Mouse (Mus musculus): Measurements from ENCODE around the gene Atxn7l2. TPM values are rescaled to one million over a fixed set of nuclear protein-coding genes. Genes with fewer than 3 reads are reported as not detected.
"Not testable (repeated sequence)": the region's sequence is repeated elsewhere in the genome, so short reads cannot be mapped to it uniquely, and the experiment has no call there.

The Atxn7l2 gene
- total RNA-seq (2021): 12.8 and 15.1 TPM in 2 replicates
- long read RNA-seq, partial matches to known transcripts: 6 of 8 reads
- long read RNA-seq, other reads (novel, unspliced or antisense): 0 of 8 reads

DNA sequence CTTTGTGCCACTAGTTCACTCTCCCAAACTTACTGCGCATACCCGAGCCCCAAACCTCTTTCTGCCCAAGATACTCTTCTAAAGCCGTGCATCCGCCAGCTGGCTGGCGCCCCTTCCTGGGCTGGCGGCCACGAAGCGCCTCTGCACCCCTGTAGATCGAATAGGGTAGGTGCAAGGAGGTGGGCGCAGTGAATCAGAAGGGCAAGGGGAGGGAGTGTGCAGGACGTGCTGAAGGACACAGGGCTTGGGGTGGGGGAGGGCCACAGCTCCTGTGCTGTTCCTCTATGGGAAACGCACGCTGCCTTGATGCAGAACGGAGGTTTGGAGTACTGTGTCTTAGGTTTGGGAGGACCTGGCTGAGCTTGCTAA is at the start of gene Atxn7l2:
TSS of gene Atxn7l2 (minus strand) at position 164 of the 369 bp plus-strand sequence.
- peak; percentile 60 for DNase-seq

DNA sequence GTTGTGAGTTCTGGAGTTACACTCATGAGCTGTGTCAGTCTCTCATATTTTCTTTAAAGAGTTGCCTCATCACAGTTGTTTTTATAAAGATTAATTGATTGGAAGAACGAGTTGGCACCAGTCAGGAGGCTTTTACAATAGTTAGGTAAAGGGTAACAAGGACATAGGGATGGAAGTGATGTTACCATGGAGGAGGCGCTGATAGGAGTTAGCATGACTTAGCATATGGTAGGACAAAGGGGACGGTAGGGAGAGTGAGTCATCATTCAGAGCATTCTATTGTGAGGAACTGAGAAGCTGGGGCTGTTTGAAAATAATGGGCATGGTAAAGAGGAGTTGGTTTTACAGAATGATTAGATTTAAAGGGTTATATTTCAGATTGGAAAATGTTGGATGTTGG is 48.6 kb upstream of the Atxn7l2 start:
- DNase-seq: no peak

DNA sequence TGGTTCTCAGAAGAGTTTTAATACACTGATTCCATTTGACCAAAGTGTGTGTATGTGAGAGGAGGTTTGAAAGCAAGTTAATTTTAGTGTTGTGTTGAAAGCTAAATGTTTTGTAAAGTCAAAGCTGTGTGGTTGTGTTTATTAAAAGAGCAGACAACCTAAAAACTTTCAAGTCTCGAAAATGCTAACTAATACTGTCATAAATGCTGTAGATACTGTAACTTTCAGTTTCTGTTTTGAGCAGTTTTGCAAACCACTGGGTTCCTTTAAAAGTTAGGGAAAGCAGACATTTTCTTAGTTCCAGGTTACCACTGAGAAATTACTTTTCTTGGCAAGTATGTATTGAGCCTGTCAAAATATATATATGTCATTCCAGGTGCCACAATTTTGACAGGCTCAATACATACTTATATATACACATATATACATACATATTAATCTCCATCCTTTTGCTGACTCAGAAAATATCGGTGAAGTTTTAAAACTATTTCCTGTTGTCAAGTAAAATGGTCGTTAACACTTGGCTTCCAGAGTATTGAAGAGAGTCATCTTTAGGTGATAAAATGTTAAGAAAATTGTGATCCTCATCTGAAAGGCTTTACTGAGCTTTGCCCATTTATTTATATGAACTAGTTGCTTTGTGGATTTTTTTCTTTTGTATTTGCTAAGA is 47.2 kb upstream of the Atxn7l2 start:
- DNase-seq: no peak

DNA sequence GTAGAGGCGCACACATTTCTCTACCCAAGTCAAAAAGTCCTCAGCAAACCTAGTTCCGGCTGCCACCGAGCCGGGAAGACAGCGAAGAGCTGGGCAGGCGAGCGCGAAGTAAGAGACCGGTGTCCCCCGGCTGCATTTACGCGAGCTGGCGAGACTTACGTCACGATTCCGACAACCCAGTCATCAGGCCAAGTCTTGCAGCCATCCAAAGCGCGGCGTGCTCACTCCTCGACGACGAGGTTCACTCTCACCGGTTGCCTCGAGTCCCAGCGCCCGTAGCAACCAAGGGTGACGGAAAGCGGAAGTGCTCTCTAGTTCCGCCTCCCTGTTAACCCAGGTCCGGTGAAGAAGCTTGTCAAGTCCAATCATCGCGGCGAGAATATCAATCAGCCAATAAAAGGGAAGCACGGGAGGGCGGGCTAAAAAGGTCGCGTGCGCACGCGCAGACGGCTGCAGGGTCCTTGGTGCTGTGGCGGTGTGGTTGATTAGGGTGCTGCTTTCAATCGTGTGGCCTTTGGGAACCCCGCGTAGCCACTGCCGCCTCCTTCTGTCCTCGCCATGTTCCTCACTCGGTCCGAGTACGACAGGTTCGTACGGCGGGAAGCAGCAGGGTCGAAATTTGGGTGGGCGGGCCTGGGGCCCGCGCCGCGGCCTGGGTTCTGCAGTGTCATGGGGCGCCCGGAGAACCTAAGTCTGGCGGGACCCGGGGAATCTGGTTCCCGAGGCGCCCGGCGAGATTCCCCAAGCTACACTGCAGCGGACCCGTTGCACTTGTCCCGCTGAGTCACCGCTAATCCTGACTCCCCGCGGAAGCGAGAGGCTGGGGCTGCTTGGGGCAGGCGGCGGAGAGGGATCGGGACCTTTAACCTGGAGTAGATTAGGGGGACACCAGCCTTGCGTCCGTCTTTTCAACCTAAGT is 46.2 kb upstream of the Atxn7l2 start, which contains the start of gene Psma5:
TSS of gene Psma5 (plus strand) at position 208 of the 919 bp plus-strand sequence.
- peak; percentile 94 for DNase-seq

DNA sequence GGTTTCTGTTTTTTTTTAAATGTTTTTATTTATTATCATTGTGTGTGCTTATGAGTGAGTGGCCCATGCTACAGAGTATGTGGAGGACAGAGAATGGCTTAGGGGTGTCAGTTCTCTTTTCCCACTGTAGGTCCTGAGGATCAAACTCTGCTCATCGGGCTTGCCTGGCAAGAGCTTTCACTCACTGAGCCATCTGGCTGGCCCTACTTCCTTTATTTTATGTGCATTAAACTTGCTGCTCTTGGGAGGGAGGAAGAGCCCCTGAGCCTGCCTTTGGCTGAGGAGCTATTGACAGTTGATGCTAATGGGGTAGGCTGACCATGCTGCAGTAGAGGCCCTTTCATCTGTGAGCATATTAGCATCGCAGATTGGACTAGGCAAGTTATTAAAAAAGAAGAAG is 36.1 kb upstream of the Atxn7l2 start:
- no peak for DNase-seq

DNA sequence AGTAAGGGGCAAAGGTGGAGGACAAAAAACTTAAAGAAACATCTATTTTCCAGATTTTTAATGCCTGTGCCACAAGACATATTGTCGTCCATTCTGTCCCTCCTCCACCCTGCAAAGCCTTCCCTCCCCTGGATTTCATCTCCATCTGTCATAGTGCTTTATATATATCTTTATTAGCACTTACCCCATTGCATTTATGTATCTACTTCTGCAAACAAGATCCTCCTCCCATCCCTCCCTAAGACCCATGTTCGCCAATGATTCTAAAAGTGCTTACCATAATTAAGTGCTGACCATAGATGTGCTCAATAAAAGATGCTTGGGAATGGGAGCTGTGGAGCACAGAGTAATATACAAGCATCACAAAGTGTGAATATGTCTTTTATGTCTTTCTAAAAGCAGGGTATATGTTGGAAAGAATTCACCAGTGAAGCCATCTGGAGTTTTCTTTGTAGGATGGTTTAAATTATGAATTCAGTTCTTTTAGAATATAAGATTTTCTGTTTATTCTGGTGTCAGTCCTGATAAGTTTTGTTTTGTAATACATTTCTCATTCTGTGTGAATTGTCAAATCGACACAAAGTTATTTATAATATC is 30.6 kb upstream of the Atxn7l2 start:
- DNase-seq: no peak

DNA sequence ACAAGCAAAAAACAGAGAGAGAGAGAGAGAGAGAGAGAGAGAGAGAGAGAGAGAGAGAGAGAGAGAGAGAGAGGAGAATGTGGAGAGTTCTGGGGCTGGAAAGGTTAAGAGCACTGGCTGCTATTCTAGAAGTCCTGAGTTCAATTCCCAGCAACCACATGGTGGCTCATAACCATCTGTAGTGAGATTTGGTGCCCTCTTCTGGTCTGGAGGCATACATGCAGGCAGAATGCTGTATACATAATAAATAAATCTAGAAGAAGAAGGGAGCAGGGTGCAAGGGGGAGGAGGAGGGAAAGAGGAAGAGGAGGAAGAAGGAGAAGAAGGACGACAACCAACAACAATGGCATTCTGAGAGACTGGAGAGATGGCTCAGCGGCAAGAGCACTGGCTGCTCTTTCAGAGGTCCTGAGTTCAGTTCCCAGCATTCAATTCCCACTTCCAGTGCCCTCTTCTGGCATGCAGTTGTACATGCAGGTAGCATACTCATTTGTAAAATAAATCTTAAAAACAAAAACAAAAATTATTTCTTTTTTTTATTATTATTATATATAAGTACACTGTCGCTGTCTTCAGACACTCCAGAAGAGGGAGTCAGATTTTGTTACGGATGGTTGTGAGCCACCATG is 26.9 kb upstream of the Atxn7l2 start:
- DNase-seq: not testable (repeated sequence)

DNA sequence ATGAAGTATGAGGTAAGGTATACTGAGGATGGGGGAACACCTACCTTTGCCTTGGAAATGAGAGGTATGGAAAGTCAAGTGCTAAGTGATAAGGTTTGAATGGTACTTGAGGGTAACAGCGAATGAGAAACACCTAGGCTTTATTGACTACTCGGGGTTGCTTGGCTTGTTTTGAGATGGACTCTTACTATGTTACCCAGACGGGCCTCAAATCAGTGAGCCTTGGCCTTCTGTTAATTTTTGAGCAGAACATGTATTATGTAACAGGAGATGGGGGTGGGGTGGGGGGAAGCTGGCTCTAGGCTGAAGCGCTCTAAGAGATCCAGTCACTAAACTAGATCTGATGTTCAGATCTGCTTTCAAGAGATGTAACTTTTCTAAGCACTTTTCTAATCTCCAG is 20.9 kb upstream of the Atxn7l2 start:
- DNase-seq: no peak

DNA sequence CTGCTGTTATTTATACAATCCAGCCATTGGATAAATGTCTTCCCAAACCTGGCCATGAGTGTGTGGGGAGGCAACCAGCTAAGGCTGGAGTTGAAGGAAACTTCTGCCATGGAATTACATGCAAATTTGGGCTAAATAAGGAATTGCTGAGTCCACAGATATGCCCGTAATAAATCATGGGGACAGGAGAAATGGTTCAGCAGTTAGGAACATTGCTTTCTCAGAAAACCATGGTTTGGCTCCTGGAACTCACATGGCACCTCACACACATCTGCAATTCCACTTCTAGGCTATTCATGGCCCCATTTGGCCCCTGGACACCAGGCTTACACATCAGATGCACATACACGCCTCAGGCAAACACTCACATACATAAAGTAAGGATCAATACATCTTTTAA is 16.8 kb upstream of the Atxn7l2 start:
- no peak for DNase-seq

DNA sequence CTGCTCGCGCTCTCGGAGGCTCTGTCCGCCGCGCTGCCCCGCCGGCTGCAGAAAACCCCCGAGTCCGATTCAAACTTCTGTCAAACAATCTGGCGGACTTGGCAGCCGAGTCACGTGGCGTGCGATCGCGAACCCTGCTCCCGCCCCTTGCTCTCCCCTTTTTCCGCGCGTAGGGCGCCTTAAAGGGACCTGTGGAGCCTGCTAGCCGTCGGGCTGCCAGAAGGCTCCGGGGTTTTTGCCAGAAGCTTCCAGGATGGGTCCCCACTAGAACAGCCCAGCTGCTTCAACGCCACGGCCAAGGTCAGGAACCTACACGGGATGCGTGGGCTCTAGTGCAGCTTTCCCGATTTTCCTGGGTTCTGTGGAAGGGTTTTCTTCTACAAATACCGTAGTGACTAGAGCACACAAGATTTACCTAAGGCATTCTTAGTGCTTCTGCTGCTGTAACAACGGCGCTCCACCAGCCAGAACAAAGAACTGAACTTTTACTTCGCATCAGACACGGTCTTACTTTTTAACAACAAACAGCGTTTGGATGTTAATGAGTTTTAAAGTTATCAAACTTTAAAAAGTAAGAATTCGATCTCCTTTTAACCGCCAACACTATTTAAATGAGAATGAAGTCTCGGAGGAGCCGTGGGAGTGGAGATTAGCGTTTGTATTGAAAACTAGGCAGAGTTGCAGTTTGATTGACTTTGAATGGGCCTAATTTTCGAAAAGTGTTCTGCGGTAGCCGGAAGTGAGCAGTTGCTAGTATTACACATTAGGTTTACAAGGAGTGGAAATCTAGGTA is 16.0 kb upstream of the Atxn7l2 start, which contains the start of gene Sypl2:
TSS of gene Sypl2 (minus strand) at position 91 of the 793 bp plus-strand sequence.
- DNase-seq: peak; percentile 59

DNA sequence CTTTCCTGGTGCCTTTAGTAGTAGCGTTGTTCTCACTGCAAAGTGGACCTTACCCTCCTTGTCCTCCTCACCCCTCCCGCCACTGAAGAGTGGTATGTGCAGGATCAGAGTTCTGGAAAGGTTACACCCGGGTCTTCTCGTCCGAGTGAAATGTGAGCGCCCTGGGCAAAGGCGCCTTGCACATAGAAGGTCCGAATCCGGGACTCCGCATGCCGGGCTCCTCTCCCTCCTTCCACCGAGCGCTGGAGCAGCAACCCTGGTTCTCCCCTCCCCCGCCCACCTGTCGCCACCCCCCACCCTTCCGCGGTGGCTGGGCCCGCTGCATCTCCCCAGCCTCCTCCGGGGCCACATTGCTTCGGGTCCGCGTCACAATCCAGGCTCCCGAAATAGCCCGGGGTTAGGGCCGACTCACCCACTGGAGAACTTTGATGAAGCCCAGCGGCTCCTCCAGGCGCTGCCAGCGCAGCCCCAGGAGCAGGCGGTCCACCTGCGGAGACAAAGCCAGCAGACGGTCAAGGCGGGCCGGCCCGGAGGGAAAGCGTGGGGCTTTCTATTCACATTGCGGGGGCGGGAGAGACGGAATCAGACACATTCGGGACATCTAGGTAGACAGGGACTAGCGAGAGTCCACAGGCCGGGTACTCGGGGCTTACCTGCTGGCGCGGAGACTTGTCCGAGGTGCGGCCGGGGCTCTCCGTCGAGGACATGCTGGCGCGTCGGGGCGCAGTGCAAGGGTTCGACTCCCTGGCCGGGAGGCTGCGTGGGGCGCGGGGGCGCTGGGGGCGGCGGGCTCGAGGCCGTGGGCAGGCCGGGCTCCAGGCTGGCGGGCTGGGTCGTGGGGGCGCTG is 15.2 kb upstream of the Atxn7l2 start:
- DNase-seq: peak; percentile 12

DNA sequence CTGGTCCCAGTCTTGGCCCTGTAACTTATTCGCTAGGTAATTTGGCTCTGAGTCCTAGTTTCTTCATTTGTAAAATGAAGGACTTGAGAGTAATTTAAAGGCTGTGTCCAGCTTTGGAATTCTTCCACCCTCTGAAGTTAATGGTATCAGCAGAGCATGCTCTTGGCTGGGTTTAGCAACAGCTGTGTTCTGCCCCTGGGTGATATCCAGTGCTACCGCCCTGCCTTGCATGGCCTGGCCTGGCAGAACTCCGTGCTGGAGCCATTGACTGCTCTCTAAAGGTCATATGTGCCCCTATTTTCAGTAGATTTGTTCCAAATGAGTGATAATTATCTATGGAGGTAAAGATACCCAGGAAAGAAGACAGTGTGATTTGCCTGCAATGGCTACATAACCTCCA is 9.9 kb upstream of the Atxn7l2 start:
- DNase-seq: no peak

DNA sequence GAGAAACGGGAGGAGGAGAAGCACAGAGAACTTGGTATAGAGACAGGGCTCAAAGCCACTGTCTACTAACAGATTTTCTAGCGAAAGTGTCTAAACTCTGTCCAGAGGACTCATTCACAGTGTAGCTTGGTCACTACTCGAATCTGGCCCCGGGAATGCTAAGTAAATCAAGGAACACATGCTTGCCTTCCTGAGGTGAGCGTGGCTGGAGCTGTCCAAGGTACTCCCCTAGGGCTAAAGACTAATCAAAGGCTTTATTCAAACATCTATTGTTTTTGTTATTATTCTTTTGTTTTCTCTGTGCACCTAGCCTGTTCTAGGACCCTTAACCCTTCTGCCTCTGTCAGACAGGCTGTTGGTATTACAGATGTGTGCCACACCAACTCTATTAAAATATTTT is 4.0 kb upstream of the Atxn7l2 start:
- DNase-seq: peak; percentile 42

DNA sequence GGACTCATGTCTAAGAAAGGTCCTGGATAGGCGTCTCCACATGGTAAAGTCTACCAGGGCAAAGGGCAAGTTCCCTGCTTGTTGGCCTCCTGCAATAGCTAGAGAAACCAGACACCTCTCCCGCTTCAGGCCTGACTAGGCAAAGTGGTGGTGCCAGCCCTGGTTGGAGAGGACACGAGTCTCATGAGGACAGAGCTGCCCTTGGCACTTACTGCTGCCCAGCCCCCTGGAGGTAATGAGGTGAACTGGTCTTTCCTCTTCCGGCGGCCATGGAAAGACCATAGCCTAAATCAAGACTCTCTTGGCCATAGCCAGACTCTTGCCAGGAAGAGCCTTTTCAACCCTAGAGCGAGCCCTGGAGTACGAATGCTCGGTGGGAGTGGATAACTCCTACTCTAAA is 1.7 kb upstream of the Atxn7l2 start:
- DNase-seq: no peak

DNA sequence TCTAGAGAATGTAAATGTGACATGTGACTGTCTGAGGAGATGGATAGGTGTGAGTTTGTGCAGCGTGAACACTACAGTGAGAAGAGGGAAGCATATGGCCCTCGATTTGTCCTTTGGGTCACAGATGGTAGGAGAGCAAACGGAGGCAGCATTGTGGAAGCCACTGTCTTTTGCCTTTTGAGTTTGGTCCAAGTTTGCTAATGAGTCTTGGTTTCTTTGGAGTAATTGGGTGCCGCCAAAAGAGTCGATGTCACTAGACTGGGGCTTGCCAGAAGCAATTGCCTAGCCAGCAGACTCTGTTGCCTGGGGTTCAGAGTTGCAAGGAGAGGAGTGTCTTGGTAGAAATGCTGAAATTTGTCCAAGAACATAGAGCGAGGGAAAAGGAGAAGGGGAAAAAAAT is 1.1 kb upstream of the Atxn7l2 start:
- no peak for DNase-seq

DNA sequence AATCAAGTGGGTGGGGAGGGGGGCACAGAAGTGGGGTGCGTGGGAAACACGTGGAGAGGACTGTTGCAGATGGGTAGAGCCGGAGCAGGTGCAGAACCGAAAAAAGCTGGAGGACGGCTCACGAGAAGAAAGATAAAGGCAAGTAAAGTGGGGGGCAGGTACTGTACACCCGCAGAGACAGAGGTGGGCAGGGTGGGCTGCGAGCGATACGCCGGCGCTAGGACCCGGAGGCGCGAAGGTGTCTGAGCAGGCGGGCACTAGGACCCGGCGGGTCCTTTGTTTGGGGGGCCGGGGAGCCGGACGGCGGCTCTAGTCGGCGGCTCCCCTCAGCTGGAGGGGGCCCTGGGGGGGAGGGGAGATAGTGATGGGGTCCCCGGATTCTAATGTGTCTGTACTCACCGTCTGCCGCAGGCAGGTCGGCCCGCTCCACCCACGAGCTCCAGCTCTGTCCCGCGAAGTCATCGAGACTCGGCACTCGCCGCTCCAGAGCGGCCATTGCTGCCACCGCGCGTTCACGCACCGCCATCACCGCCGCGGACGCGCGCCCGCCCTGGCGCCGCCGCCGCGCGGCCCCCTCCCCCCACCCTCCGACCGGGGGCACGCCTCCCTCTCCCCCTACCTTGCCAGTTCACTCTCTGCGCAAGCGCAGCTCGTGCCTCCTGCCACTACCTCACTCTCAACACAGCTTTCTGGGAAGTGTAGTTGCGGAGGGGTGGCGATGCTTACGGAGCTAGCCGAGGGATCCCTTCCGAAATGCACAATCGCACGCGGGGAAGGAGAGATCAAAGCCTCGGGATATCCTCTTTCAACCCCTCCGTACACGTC is 576 bp downstream of the Atxn7l2 start:
- DNase-seq: peak; percentile 92

DNA sequence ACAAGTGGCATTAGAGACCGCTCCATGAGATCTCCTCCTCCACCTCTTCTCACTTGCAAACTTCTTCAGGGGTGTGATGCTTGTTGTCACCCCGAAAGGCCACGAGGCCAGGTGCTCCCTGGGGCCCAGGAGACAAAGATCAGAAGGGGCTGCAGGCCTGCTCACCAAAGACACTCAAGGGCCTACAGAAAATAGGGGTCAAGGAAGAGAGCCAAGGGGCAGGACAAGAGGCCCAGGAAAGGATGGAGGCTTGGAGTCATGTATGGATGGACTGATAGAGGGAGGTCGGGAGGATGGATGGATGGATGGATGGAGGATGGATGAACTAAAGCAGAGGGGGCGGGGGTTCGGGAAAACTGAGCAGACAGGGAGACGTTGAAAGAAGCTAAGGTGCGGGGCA is 1.2 kb downstream of the Atxn7l2 start:
- no peak for DNase-seq

DNA sequence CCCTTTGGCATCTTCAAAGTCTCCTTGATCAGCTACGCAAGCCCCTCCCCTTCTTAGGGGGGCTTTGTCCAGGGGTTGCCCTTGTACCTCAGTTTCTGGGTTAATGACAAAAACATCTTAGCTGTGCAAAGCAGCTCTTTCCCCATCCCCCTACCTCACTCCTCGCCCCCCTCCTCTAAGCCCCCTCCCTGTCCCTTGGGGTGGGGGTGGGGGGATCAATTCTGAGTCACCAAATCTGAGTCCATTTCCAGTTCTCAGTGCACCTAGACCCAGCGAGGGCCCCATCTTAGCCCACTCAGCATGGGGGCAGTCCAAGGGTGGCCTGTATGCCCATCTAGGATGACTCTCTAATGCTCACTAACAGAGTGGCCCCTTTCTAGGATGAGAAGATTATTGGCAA is 1.7 kb downstream of the Atxn7l2 start:
- DNase-seq: no peak

DNA sequence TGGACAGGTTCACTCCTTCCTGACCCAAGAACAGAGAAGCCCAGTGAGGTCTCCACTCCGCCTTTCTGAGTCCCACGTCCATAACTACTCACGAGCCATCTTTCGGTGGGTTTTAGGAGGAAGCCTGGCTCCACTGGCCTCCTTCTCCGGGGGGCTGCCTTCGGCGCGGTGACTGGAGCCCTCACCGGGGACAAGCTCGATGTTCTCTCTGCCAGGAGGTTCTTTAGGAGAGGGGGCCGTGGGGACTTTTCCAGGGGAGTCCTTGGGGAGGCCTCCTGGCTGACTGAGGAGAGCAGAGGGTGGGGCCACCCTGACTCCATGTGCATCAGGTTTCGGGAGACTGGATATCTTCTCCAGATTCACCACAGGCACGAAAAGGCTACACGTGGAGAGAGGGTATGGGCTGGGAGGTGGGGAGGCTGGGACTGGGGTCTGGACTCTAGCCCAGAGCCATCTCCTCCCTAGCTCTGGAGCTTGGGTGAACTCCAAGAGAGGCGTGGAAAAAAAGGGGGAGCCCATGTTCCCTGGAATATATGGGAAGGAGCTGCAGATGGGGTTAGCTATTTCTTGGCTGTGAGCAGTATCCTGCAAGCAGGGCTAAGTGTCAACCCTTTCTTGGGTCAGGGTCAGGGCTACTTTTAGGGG is 3.9 kb downstream of the Atxn7l2 start:
- no peak for DNase-seq

All from adrenal gland, postnatal 25 days (tissue).